Mouse (Mus musculus) embryonic stem cell, embryonic (primary cell): ENCODE data around the gene Gabrr2.

Experiments
- CTCF ChIA-PET, 4 experiments: fragments of 300-600 bp in 2 of 4; fragments of 350-600 bp in 2 of 4; sonication (Branson Sonifier 250); formaldehyde crosslinking; loops; one replicate each; lab custom pipeline; 2022; ENCODE audit warnings: inconsistent platforms in 2 of 4; lab: Charles Lee
- POLR2A ChIA-PET, 4 experiments: fragments of 300-600 bp in 2 of 4; fragments of 350-600 bp in 2 of 4; sonication (Branson Sonifier 250); formaldehyde crosslinking; loops; one replicate each; lab custom pipeline; 2022; ENCODE audit warnings: antibody characterized with exemption in 4 of 4, inconsistent platforms in 1 of 4; lab: Charles Lee

Gene Gabrr2

DNA sequence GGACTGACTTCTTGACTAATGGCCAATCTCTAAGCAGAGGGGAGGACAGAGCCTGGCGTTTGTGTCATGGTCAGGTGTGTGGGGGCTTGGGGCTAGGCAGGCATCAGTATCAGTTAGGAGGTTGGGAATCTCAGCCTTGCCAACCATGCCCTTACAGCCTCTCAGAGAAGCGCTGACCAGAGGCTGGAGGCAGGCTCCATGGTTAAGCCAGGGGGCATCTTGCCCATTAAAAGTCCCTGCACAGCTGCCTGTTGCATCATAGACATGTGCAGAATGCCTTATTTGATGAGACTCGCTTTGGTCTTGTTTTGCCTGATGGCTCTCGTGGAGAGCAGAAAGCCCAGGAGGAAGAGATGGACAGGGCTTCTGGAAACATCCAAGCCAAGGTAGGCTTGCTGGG, at the start of gene Gabrr2:
Gabrr2 (plus strand) TSS at position 19 of the 400 bp plus-strand sequence.
- CTCF ChIA-PET: interaction anchor here in 2 of 4 experiments (0.6 to 0.7 kb wide), 2 partner anchors 46 to 582 kb away, joined by 3 to 7 read pairs; no protein-coding TSS in a partner anchor
- POLR2A ChIA-PET: interaction anchor here in 3 of 4 experiments (0.6 to 1.0 kb wide), 4 partner anchors 15 to 474 kb away, joined by 3 to 7 read pairs (median 6); no protein-coding TSS in a partner anchor

DNA sequence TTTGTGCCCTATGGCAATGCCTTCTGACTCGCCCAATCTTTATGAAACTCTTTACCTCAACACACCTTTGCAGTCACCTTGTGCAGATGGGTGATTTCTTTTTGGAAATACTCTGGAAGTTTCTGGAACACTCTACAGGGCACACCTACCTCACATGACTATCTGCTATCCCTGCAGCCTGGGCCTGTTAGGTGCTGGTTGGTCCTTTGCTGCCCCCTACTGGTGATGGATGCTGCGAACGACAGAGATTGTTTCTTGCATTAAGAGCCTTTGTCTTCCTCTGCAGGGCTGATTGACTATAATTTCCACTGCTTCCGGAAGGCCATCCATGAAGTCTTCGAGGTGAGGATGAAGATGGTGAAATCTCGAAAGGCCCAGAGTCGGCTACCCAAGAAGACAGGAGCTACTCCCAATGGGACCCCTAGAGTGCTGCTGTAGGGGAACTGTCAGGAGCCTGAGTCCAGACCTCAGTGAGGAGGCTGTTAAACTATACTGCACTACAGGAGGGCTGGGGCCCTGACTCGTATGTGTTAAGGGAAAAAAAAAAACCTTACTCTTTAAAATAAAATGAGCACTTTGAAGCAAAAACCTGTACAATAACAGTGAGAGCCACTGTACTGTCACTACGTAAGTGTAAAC, 44.3 kb upstream of the Gabrr2 start:
- CTCF ChIA-PET: interaction anchor here in 3 of 4 experiments (0.5 to 3.7 kb wide), 6 partner anchors 66 to 504 kb away, joined by 3 to 16 read pairs (median 4); partner anchors contain the start of gene Ankrd6 (in 1 of the 3)
- POLR2A ChIA-PET: interaction anchor here in 2 of 4 experiments (0.7 to 1.0 kb wide), 2 partner anchors 12 kb away, joined by 3 read pairs; no protein-coding TSS in a partner anchor

- ChIA-PET CTCF (interaction anchor here in 1 of 4 experiments (0.7 kb wide), 1 partner anchor 78 kb away, joined by 3 read pairs; no protein-coding TSS in a partner anchor), POLR2A (interaction anchor here in 1 of 4 experiments (0.5 kb wide), 1 partner anchor 225 kb away, joined by 7 read pairs; no protein-coding TSS in a partner anchor)
Observed at GRCm38 (mm10) chr4:33024420-33024819, 38.4 kb upstream of the Gabrr2 start.

DNA sequence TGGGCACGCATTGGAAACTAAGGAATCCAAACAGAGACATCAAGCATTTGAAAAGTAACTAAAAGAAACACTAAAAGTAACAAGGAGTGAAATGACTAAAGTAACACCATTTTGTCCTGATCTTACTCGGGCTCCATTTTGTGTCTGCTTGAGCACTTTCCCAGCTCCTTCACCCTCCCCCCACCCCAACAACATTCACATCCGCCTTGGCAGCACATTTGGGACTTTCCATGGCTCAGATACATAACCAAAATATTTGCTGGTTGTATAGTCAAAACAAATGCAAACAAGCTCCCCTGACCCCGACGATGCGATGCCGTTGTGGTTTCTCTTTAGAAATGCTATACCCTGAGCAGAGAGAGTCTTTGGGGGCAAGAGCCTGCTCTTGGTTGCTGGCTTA, 33.7 kb upstream of the Gabrr2 start:
- POLR2A ChIA-PET: interaction anchor here in 3 of 4 experiments (0.6 to 2.3 kb wide), 6 partner anchors 10 to 478 kb away, joined by 3 to 9 read pairs (median 4); partner anchors contain the start of gene Rngtt (in 1 of the 3)
- CTCF ChIA-PET: interaction anchor here in 2 of 4 experiments (0.6 to 0.7 kb wide), 3 partner anchors 25 to 198 kb away, joined by 3 read pairs; no protein-coding TSS in a partner anchor

DNA sequence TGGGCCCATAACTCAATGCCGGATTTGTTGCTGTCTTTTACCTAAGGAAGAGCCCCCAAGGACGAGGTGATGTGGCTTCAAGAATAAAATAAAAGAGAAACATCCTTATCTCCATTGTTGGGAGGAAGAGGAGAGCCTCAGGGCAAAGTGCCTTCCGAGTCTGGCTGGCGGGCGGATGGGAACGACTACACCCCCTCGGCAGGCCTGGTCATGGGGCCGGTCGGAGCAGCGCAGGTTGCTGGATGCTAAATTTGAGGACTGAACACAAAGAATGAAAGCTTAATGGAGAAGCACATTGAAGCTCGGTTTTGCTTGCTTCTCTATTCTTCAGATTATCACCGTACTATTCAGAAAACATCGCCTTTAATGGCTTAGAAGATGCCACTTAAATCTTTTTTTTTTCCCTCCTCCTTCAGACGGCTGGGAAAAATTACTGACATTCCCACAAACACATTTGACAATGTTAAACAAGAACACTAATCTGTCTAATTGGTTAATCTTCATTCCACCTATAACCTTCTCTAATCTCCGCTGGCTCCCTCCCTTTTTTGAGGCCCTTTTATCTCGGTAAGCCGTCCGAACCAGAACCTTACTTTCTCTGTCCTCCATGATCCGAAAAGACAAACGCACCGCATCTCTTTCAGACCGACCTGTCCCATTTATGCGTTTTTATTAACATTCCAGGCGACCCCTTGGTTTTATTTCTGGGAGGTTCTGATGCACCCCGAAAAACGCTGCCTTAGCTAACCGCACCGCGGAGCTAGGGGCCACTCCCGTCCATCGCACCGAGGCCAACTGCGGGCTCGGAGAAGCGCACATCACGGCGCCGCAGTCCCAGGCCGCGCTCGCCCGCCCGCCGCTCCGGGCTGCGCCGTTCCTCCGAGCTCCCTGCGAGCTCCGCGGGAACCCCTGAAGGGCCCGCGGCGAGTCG, 32.3 kb upstream of the Gabrr2 start:
- POLR2A ChIA-PET: interaction anchor here in 3 of 4 experiments (0.5 to 2.3 kb wide), 14 partner anchors 9 to 279 kb away, joined by 3 to 9 read pairs (median 3); partner anchors contain the start of genes Rngtt (in 2 of the 3) and Lyrm2 (in 1 of the 3)
- CTCF ChIA-PET: interaction anchor here in 1 of 4 experiments (1.0 kb wide), 1 partner anchor 444 kb away, joined by 4 read pairs; no protein-coding TSS in a partner anchor

- ChIA-PET CTCF (interaction anchor here in 2 of 4 experiments (1.0 to 1.1 kb wide), 2 partner anchors 87 to 445 kb away, joined by 3 to 4 read pairs; no protein-coding TSS in a partner anchor), POLR2A (interaction anchor here (0.5 to 2.3 kb wide), 12 partner anchors 10 to 231 kb away, joined by 3 to 9 read pairs (median 3); partner anchors contain the start of genes Lyrm2 (in 1 of the 4) and Pm20d2 (in 1 of the 4))
Observed at GRCm38 (mm10) chr4:33031195-33031960, 31.4 kb upstream of the Gabrr2 start, which contains the start of gene Ube2j1. Gene Ube2j1, plus strand, starts transcription at chr4:33031416.

DNA sequence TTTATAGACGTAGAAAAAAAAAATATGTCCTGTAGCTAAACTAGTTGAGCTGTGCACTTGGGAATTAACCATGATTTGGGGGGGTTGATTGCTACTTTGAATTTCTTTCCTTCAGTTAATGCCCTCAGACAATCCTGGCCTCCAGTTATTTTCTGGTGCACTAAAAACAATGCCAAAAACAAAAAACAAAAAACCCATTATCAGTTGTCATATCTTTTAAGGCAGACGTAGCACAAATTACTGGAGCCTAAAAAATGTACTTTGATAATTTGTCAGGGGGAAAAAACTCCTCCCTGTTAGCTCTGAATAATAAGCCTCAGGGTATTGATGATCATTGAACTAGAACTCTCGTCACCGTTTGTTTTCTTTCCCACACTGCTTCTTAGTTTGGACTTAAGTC, 30.8 kb upstream of the Gabrr2 start:
- POLR2A ChIA-PET: interaction anchor here (0.6 to 1.5 kb wide), 5 partner anchors 38 to 215 kb away, joined by 3 to 4 read pairs (median 3); partner anchors contain the start of gene Pm20d2 (in 1 of the 4)
- CTCF ChIA-PET: interaction anchor here in 2 of 4 experiments (0.6 to 1.1 kb wide), 2 partner anchors 86 to 188 kb away, joined by 3 read pairs; no protein-coding TSS in a partner anchor

DNA sequence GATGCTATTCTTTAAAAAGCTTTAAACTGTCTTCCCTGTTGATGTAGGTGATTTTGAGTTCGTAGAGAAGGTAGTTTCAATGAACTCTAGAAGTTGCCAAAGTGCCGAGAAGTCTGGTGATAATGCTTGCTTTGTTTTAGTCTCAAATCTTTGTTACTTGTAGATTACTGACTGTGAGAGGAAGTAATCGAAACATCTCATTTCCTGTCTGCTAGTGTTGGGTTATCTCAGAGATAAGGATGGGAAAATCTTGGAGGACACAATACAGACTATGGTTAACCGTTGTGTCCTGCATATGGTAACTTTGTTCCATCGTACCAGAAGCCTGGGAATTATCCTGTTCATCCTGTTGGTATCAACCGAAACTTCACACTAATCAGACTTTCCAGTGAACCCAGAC, 29.3 kb upstream of the Gabrr2 start:
- CTCF ChIA-PET: no interaction called here
- POLR2A ChIA-PET: no interaction called here

GRCm38 (mm10) chr4:33039826-33040225, 23.0 kb upstream of the Gabrr2 start:
- POLR2A ChIA-PET: interaction anchor here in 2 of 4 experiments (0.8 to 1.0 kb wide), 2 partner anchors 26 to 85 kb away, joined by 3 read pairs; no protein-coding TSS in a partner anchor
- CTCF ChIA-PET: no interaction called here

GRCm38 (mm10) chr4:33049601-33050000, 13.2 kb upstream of the Gabrr2 start:
- CTCF ChIA-PET: no interaction called here
- POLR2A ChIA-PET: interaction anchor here in 1 of 4 experiments (1.3 to 1.5 kb wide), 2 partner anchors 11 to 16 kb away, joined by 5 read pairs; no protein-coding TSS in a partner anchor

DNA sequence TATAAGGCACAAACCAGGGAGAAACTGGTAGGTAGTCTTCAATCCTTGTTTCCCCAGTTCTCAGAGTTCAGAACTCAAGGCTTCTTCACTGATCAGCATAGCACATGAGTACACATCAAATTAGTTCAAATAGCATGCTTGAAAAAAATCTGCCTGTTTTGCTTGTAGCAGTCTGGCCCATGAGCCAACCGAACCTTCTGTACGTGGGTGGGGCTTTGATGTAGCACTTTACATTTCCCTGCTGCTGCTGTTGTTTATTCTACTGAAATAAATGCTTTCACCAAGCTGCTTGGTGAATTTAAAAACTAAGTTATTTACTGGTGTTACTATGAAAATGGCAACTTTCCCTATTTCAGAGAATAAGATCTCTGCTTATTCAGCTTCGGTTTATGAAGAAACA, 10.7 kb upstream of the Gabrr2 start:
- POLR2A ChIA-PET: interaction anchor here in 2 of 4 experiments (0.8 to 3.0 kb wide), 3 partner anchors 13 to 146 kb away, joined by 3 to 9 read pairs (median 4); no protein-coding TSS in a partner anchor
- CTCF ChIA-PET: no interaction called here

DNA sequence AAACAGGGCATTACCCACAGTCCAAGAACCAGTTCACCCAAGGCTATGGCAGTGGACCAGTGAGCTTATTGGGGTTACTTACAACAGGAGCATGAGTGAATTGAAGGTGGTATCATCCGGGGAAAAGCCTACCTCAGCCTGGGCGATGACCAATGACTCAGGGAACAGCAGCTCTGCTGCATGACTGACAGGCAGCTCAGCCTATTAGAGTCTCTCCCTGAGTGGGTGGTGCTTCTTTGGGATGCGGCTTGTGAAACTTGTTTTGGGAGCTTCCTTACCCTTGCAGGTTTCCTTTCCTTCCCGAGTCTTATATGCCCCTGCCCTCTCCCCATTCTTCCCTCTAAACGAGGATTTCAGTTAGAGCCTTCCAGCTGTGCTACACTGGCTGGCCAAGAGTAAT, 10.1 kb upstream of the Gabrr2 start:
- POLR2A ChIA-PET: interaction anchor here in 2 of 4 experiments (0.7 to 3.0 kb wide), 6 partner anchors 13 to 259 kb away, joined by 3 to 9 read pairs (median 3); no protein-coding TSS in a partner anchor
- CTCF ChIA-PET: no interaction called here

- ChIA-PET POLR2A (interaction anchor here in 1 of 4 experiments (3.0 kb wide), 1 partner anchor 11 kb away, joined by 9 read pairs; no protein-coding TSS in a partner anchor), CTCF (interaction anchor here in 1 of 4 experiments (0.6 kb wide), 2 partner anchors 25 to 65 kb away, joined by 3 to 10 read pairs; no protein-coding TSS in a partner anchor)
Observed at GRCm38 (mm10) chr4:33054426-33054825, 8.4 kb upstream of the Gabrr2 start.

GRCm38 (mm10) chr4:33056317-33056716, 6.5 kb upstream of the Gabrr2 start:
- POLR2A ChIA-PET: no interaction called here
- CTCF ChIA-PET: no interaction called here

GRCm38 (mm10) chr4:33057890-33058687, 4.7 kb upstream of the Gabrr2 start:
- ChIA-PET CTCF (interaction anchor here in 1 of 4 experiments (1.0 kb wide), 1 partner anchor 472 kb away, joined by 3 read pairs; no protein-coding TSS in a partner anchor), POLR2A (interaction anchor here in 1 of 4 experiments (0.6 kb wide), 1 partner anchor 388 kb away, joined by 4 read pairs; no protein-coding TSS in a partner anchor)

DNA sequence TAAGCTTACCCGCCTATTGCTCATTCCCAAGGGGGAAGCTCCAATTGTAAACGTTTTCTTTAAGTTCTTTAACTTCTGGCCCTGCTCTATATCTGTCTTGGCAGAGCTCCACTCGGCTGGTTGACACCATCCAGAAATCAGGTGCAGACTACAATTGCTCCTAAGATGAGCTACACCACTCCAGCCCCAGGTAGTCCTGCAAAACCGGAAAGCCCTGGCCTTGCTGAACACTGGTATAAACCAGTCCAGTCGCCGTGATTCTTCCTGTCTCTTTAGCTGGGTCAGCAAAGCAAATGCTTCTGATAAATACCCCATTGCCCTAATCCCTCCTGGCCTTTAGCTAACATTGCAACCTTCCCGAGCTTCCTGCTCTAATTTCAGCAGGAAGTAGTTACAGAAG, 1.6 kb upstream of the Gabrr2 start:
- ChIA-PET POLR2A (interaction anchor here in 1 of 4 experiments (1.6 kb wide), 1 partner anchor 11 kb away, joined by 5 read pairs; no protein-coding TSS in a partner anchor), CTCF (interaction anchor here in 1 of 4 experiments (0.6 kb wide), 1 partner anchor 469 kb away, joined by 3 read pairs; no protein-coding TSS in a partner anchor)
